Mouse (Mus musculus) forebrain, embryonic 13.5 days (tissue): ENCODE results near the gene Cdcp1. TPM values are rescaled to one million over a fixed set of nuclear protein-coding genes. Genes with fewer than 3 reads are reported as not detected.

Experiments used
- ATAC-seq: fragments of 200-750 bp; cut with Nextera tagmentation; 2 replicates; pipeline ENCODE4 v1.8.0; 2017
- H3K27ac ChIP-seq: fragments of 300-500 bp; sonication (generic); 2 replicates; pipeline ENCODE4 v1.5.1; 2015; ENCODE audit warnings: inconsistent platforms, mild to moderate bottlenecking, moderate library complexity
- H3K27me3 ChIP-seq: fragments of 300-500 bp; sonication (generic); 2 replicates; pipeline ENCODE4 v1.6.1; 2015; ENCODE audit warnings: mild to moderate bottlenecking, inconsistent platforms
- H3K36me3 ChIP-seq: fragments of 300-500 bp; sonication (generic); 2 replicates; pipeline ENCODE4 v1.6.1; 2015; ENCODE audit warnings: mild to moderate bottlenecking, inconsistent platforms; ENCODE audit not compliant: poor library complexity, severe bottlenecking
- H3K4me1 ChIP-seq: fragments of 300-500 bp; sonication (generic); 2 replicates; pipeline ENCODE4 v1.6.1; 2015; ENCODE audit warnings: inconsistent platforms
- H3K4me2 ChIP-seq: fragments of 300-500 bp; sonication (generic); 2 replicates; pipeline ENCODE4 v1.6.1; 2015; ENCODE audit warnings: inconsistent platforms, mild to moderate bottlenecking, moderate library complexity
- H3K4me3 ChIP-seq: fragments of 300-500 bp; sonication (generic); 2 replicates; pipeline ENCODE4 v1.5.1; 2015; ENCODE audit warnings: mild to moderate bottlenecking, inconsistent platforms
- H3K9ac ChIP-seq: fragments of 300-500 bp; sonication (generic); 2 replicates; pipeline ENCODE4 v1.6.1; 2015; ENCODE audit warnings: mild to moderate bottlenecking, inconsistent platforms
- H3K9me3 ChIP-seq: fragments of 300-500 bp; sonication (generic); replicated peaks from 2 replicates; pipeline ENCODE4 v1.6.1; 2016; ENCODE audit warnings: inconsistent platforms
- WGBS: fragments of 180-500 bp; shearing (Covaris S2); methylation state at CpG from one replicate; pipeline ENCODE4 v1.1.7; 2015; 5-methylcytosine and 5-hydroxymethylcytosine counted together
- polyA plus RNA-seq: library from polyadenylated mRNA; unstranded; fragments of >200 nt; fragmentation: Nextera tagmentation; extraction: Ambion mirVana; gene quantifications from 2 replicates; pipeline ENCODE4 v1.2.1, GENCODE M21; 2015

Gene Cdcp1
- 0.06 TPM in 1 of 2 replicates, not detected in the other for polyA plus RNA-seq

DNA sequence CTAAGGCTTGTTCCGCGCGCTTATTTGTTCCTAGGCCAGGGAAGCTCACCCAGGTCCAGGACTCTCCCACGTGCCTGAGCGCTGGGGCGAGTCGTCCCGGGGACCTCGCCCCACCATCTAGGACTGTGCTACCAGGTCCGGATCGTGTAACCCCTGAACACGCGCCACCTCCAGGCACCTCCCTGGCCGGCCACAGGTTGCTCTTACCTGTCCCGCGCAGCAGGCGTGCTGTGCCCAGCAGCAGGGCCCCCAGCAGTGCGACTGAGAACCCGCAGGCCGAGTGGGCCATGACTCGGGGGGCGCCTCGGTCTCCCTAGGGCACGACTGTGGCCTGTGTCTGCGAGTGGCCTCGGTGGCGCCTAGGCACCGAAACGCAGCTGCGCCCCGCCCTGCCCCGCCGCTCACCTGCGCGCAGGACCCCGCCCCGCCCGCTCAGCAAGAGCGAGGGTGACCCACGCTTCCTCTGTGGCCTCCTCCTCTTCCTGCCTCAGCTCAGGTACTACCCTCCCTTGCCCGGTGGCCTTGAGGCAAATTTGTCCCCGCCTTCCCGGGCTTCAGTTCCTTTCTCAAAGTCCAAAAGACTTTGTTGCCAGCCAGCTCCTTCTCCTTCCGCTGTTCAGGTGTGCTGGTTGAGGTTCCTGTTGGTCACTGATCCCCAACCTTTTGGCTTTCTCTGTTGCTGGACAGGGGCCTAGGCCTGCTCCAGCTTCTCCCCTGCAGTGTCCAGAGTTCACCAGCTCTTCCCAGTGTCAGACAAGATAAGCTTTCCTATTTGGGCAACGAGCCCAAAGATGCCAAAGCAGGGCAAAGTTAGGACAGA, at the start of gene Cdcp1:
Gene Cdcp1, minus strand, starts transcription at position 418 of the 820 bp plus-strand sequence.
- peak within 1 kb of the TSS; percentile 52 for H3K4me2 ChIP-seq
- 6% methylated on average over 45 of the region's 45 CpGs for WGBS
- ATAC-seq: no peak

DNA sequence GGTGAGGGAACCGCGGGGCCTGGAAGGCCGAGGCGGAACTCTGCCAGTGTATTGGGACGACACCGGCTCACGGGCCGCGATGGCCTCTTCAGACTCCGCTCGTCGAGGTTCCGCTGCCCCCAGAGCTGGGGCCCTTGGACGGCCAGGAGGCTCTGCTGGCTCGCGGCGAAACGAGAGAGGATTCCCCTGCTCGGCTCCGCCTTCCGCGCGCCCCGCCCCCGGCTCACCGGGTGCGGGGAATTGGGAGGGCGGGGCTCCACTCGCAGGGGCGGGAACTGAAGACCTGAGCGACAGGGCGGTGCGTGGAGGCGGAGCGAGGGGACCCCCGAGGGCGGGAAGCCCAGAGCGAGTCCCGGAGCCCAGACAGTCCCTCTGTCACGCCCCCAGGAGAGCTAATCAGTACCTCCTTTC, 44.8 kb upstream of the Cdcp1 start, which contains the start of gene Tmem158:
Gene Tmem158, minus strand, starts transcription at position 154 of the 411 bp plus-strand sequence.
- H3K36me3 ChIP-seq: no peaks in the 10 kb centered on the region
- H3K4me1 ChIP-seq: peaks cover 14% of the 10 kb centered on the region
- peak within 1 kb of the TSS; percentile 42 for H3K27ac ChIP-seq
- peak within 1 kb of the TSS; percentile 73 for H3K9ac ChIP-seq
- peak within 1 kb of the TSS; percentile 71 for H3K4me3 ChIP-seq
- peak within 1 kb of the TSS; percentile 95 for H3K4me2 ChIP-seq
- under 1% methylated on average over 36 of the region's 40 CpGs for WGBS
- no peaks in the 10 kb centered on the region for H3K9me3 ChIP-seq
- peak; percentile 95 for ATAC-seq
- peaks cover 23% of the 10 kb centered on the region for H3K27me3 ChIP-seq

More for the DNA sequence above, at the start of gene Cdcp1:
- H3K4me1 ChIP-seq: peaks cover 6% of the 10 kb centered on the region
- no peak within 1 kb of the TSS for H3K27ac ChIP-seq
- H3K9me3 ChIP-seq: no peaks in the 10 kb centered on the region
- H3K4me3 ChIP-seq: peak within 1 kb of the TSS; percentile 13; the same call in 1 of the 2 replicates
- no peak within 1 kb of the TSS for H3K9ac ChIP-seq
- H3K36me3 ChIP-seq: no peaks in the 10 kb centered on the region
- H3K27me3 ChIP-seq: peaks cover 27% of the 10 kb centered on the region

DNA sequence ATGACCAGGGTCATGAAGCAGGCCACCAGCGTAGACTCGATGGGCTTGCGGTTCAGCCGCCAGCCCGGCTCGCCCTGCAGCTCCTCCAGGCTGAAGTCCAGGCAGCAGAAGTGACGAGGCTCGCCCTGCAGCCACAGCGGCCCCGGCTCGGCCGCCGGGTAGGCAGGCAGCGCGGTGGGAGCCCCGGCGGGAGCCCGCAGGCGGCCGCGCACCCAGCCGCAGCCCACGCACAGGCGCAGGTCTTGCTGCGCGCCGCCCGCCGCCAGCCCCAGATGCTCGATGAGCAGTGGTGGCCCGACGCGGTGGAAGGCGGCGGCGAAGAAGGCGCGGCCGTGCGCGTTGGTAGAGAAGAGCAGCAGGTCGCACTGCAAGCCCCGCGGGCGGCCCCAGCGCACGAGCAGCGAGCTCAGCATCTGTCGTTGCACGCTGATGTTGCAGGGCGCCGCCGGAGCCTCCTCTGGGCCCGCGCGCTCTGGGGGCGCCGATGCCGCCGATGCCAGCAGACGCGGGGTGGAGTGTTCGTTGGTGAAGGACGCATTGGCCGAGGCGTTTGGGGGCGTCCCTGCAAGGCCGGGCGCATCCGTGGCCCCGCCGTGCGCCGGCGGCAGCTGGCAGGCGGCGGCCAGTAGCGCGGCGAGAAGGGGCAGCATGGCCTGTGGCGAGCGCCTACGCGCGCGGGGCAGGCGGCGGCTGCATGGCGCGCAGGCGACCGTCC, 44.2 kb upstream of the Cdcp1 start:
- H3K4me3 ChIP-seq: peak overlapping the region; percentile 71
- H3K9me3 ChIP-seq: no peaks in the 10 kb centered on the region
- peak; percentile 75 for ATAC-seq
- 0% methylated on average over 68 of the region's 92 CpGs for WGBS
- peak overlapping the region; percentile 73 for H3K9ac ChIP-seq
- H3K27ac ChIP-seq: peak overlapping the region; percentile 42
- peaks cover 14% of the 10 kb centered on the region for H3K4me1 ChIP-seq
- H3K4me2 ChIP-seq: peak overlapping the region; percentile 95
- peaks cover 23% of the 10 kb centered on the region for H3K27me3 ChIP-seq
- H3K36me3 ChIP-seq: no peaks in the 10 kb centered on the region

DNA sequence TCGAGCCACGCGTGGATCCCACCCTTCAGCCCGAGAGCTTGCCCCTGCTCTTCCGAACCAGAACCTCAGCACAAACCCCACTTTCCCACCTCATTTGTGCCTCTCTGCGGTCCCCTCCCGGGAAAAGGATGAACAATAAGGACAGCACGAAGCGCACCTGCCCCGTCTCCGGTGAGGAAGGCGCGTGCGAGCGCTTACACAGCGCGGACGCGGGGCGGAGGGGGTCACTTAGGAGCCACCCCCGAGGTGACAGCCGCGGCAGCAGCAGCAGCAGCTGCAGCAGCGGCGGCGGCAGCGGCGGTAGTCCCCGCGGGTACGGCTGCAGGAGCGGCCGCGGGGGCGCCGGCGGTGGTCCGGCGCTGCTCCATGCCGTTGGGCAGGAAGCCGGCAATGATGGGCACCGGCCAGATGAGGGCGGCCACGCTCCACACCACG, 43.6 kb upstream of the Cdcp1 start:
- under 1% methylated on average over 44 of the region's 45 CpGs for WGBS
- no peak overlapping the region for H3K27ac ChIP-seq

DNA sequence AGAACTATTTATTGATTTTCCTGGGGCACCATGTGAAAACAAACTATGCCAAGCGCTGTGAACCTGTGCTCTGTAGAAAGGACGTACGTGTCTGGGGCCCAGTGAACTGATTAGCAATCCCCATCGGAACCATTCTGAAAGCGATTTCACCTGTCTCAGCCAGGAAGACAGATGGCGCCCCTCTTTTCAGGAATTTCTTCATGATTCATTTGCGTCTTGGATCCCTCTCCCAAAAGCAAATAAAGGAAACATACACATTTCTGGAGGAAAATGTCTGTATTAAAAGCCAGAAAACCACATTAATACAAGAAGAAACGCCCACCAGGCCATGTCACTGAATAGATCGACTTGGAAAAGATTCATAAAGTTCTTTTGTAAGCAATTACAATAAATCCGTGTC, 43.0 kb upstream of the Cdcp1 start:
- no peaks in the 10 kb centered on the region for H3K9me3 ChIP-seq
- peaks cover 28% of the 10 kb centered on the region for H3K27me3 ChIP-seq
- H3K4me2 ChIP-seq: peak overlapping the region; percentile 95
- WGBS: 31% methylated on average over 10 of the region's 10 CpGs
- H3K9ac ChIP-seq: no peak overlapping the region
- H3K36me3 ChIP-seq: no peaks in the 10 kb centered on the region
- H3K4me1 ChIP-seq: peaks cover 14% of the 10 kb centered on the region
- no peak overlapping the region for H3K27ac ChIP-seq
- peak overlapping the region; percentile 71; the same call in 1 of the 2 replicates for H3K4me3 ChIP-seq
- no peak for ATAC-seq

More for the DNA sequence above, 43.6 kb upstream of the Cdcp1 start:
- no peaks in the 10 kb centered on the region for H3K9me3 ChIP-seq
- peak overlapping the region; percentile 95 for H3K4me2 ChIP-seq
- H3K9ac ChIP-seq: peak overlapping the region; percentile 73
- peak overlapping the region; percentile 71 for H3K4me3 ChIP-seq
- no peaks in the 10 kb centered on the region for H3K36me3 ChIP-seq
- no peak for ATAC-seq
- H3K4me1 ChIP-seq: peaks cover 14% of the 10 kb centered on the region
- peaks cover 23% of the 10 kb centered on the region for H3K27me3 ChIP-seq

DNA sequence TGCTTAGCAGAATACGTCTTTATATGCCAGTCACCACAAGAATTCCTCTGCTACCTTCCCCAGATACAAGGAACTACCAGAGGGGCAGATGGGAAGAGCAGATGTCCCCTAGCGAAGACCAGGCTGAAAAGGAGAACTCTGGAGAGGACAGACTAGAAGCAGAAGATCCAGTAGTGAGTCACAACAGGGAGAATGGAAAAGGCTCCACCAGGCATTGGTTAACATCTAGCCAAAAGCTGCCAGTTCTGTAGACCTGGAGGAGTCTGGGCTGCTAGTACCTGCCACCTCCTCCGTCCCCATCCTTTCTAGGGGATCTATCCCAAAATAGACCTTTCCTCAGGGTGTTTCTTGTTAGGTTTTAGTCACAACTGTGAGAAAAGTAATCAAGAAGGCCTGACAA, 39.9 kb upstream of the Cdcp1 start:
- 81% methylated on average over 3 of the region's 3 CpGs for WGBS
- H3K27ac ChIP-seq: no peak overlapping the region

DNA sequence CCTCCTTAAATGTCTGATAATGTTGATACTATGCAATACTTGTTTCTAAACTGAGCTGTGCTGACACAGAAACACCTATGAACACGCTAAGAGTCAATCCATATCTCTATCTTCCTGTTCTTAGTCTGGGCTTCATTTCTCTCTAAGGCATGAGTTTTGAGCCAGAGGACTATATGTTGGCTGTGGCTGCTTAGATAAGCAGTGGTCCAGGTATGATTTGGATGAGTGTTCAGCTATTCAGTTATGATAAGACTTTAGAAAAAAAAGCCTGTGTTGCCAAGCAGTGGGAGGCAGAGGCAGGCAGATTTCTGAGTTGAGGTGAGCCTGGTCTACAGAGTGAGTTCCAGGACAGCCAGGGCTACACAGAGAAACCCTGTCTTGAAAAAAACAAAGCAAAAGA, 32.2 kb upstream of the Cdcp1 start:
- 88% methylated on average over 1 of the region's 1 CpGs for WGBS
- Histone ChIP-seq H3K36me3 (no peaks in the 10 kb centered on the region), H3K27ac (no peak overlapping the region), H3K4me1 (no peaks in the 10 kb centered on the region), H3K9me3 (no peaks in the 10 kb centered on the region), H3K4me2 (no peak overlapping the region), H3K4me3 (no peak overlapping the region), H3K27me3 (no peaks in the 10 kb centered on the region), H3K9ac (no peak overlapping the region)
- no peak for ATAC-seq

More for the DNA sequence above, 39.9 kb upstream of the Cdcp1 start:
- Histone ChIP-seq H3K4me1 (peaks cover 10% of the 10 kb centered on the region), H3K9ac (no peak overlapping the region), H3K36me3 (no peaks in the 10 kb centered on the region), H3K27me3 (peaks cover 20% of the 10 kb centered on the region), H3K9me3 (no peaks in the 10 kb centered on the region), H3K4me2 (no peak overlapping the region), H3K4me3 (no peak overlapping the region)
- no peak for ATAC-seq

DNA sequence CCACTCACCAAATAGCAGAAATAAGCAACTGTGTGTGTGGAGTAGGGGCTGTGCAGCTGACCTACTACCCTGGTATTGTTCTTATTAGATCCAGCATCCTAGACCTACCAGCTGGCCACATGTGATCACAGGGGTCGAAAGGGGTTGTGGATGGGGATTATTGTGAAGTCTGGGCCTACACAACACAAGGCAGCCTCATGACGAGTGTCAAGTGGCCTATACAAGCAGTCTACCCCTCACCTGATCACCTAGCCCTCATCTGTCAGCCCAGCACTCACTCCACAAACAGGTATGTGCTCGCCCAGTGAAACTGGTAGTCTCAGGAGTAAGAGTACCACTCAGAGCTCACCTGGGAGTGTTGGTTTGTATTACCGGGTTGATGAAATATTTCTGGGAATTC, 29.3 kb upstream of the Cdcp1 start:
- Histone ChIP-seq H3K4me2 (no peak overlapping the region), H3K4me1 (no peaks in the 10 kb centered on the region), H3K27me3 (no peaks in the 10 kb centered on the region), H3K27ac (no peak overlapping the region), H3K9me3 (no peaks in the 10 kb centered on the region), H3K4me3 (no peak overlapping the region), H3K36me3 (no peaks in the 10 kb centered on the region), H3K9ac (no peak overlapping the region)
- WGBS: 84% methylated on average over 4 of the region's 4 CpGs
- ATAC-seq: no peak

DNA sequence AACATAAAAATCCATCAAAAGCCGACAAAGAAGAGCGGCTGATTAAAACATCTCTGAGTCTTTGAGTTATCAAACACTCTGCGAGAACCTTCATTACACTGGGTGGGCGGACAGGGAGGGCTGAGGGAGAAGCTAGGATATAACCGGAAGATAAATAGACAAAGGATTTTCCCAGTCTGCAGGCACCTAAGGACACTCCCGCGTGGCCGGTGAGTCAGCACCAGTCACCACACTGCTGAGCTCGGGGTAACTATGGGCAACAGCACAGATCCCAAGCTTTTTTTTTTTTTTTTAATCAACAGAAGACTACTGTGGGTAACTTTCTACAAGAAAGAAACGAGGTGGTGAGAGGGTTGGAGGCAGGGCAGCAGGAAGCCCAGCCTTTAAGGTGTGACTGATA, 28.1 kb upstream of the Cdcp1 start:
- Histone ChIP-seq H3K27me3 (no peaks in the 10 kb centered on the region), H3K36me3 (no peaks in the 10 kb centered on the region), H3K4me2 (no peak overlapping the region), H3K27ac (no peak overlapping the region), H3K4me1 (no peaks in the 10 kb centered on the region; the same call in 1 of the 2 replicates), H3K9ac (no peak overlapping the region), H3K9me3 (no peaks in the 10 kb centered on the region), H3K4me3 (no peak overlapping the region)
- WGBS: 69% methylated on average over 10 of the region's 10 CpGs
- no peak for ATAC-seq

DNA sequence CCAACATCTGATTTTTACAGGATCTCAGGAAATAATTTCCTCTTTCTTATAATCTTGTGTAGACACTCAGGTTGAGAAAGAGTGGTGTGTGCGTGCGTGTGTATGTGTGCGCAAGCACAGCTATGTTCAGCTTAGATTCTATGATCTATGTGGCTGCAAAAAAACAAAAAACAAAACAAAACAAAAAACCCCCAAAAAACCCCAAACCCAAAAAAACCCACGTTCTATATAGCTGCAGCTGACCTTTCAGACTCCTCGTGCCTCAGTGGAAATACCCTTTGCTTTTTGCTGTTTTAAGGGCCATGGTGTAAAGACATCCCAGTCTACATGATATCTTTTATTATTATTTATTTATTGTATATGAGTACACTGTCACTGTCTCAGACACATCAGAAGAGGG, 25.4 kb upstream of the Cdcp1 start:
- no peak for ATAC-seq
- Histone ChIP-seq H3K4me2 (no peak overlapping the region), H3K9me3 (no peaks in the 10 kb centered on the region), H3K9ac (no peak overlapping the region), H3K36me3 (no peaks in the 10 kb centered on the region), H3K27ac (no peak overlapping the region), H3K27me3 (no peaks in the 10 kb centered on the region), H3K4me1 (peaks cover 9% of the 10 kb centered on the region; the same call in 1 of the 2 replicates), H3K4me3 (no peak overlapping the region)
- 96% methylated on average over 5 of the region's 5 CpGs for WGBS

DNA sequence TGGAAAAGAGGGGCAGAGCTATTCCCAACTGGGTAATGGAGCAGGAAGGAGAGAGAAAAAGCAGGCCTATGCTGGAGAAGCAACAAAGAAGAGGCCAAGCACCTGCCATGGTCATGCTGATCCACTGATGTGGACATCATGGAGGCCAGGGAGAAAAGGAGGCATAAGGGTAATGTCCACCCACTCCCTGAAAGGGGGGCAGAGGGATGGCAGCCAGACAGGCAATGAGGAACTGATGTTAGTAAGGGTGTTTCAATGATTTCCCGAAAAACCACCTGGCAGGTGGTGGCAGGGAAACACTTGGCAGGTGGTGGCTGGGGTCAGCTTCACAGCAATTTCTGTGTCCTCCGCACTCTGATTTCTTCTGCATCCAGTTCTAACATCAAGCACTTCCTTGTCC, 24.9 kb upstream of the Cdcp1 start:
- H3K4me1 ChIP-seq: peaks cover 9% of the 10 kb centered on the region; the same call in 1 of the 2 replicates
- no peak for ATAC-seq
- H3K9me3 ChIP-seq: no peaks in the 10 kb centered on the region
- no peaks in the 10 kb centered on the region for H3K27me3 ChIP-seq
- no peaks in the 10 kb centered on the region for H3K36me3 ChIP-seq
- no peak overlapping the region for H3K4me2 ChIP-seq
- 93% methylated on average over 2 of the region's 2 CpGs for WGBS
- H3K27ac ChIP-seq: no peak overlapping the region
- no peak overlapping the region for H3K4me3 ChIP-seq
- no peak overlapping the region for H3K9ac ChIP-seq

DNA sequence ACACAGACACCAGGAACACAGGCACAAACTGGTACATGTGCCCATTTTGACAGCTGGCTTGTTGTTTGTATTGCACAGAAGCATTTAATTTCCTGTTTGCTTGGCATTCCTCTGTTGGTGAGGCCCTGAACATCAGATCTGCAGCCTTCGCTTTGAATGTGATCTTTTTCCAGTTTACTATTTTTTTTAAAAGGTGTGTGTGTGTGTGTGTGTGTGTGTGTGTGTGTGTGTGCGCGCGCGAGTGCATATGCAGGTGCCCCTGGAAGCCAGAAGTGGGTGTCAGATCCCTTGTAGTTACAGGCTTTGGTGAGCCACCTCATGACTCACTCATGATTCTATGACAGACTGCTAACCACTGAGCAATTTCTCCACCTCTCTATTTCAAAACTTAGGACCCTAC, 24.4 kb upstream of the Cdcp1 start:
- WGBS: 90% methylated on average over 5 of the region's 5 CpGs
- no peak for ATAC-seq
- H3K27ac ChIP-seq: no peak overlapping the region
- no peaks in the 10 kb centered on the region for H3K9me3 ChIP-seq
- H3K4me2 ChIP-seq: no peak overlapping the region
- peaks cover 9% of the 10 kb centered on the region; the same call in 1 of the 2 replicates for H3K4me1 ChIP-seq
- no peak overlapping the region for H3K4me3 ChIP-seq
- H3K27me3 ChIP-seq: no peaks in the 10 kb centered on the region
- no peaks in the 10 kb centered on the region for H3K36me3 ChIP-seq
- no peak overlapping the region for H3K9ac ChIP-seq
